Mouse (Mus musculus) testis, adult 10 weeks (tissue): ENCODE results near the gene P2ry4. TPM values are rescaled to one million over a fixed set of nuclear protein-coding genes. Genes with fewer than 3 reads are reported as not detected.

Experiments
- polyA plus RNA-seq: library from polyadenylated mRNA; stranded (reverse); fragments of 350-450 nt; fragmentation: Illumina TruSeq; extraction: RNeasy Lipid Tissue Mini Kit (QIAGEN cat#74804); gene quantifications from one replicate; pipeline ENCODE4 v1.2.3, GENCODE M21; 2014; ENCODE audit warnings: low read depth, low replicate concordance

The P2ry4 gene
- not detected for polyA plus RNA-seq

GRCm38 (mm10) chrX:100594791-100595190, at the start of gene P2ry4:
TSS of gene P2ry4 (minus strand) at chrX:100594869.

GRCm38 (mm10) chrX:100625802-100626793, 31.4 kb upstream of the P2ry4 start, which contains the start of gene Pdzd11:
TSS of gene Pdzd11 (minus strand) at chrX:100626568.

GRCm38 (mm10) chrX:100625546-100625801, 30.8 kb upstream of the P2ry4 start, which contains the start of gene Kif4:
TSS of gene Kif4 (plus strand) at chrX:100625737.

GRCm38 (mm10) chrX:100605314-100605713, 10.6 kb upstream of the P2ry4 start, which contains the start of gene Arr3:
TSS of gene Arr3 (plus strand) at chrX:100605497.

GRCm38 (mm10) chrX:100571951-100572350, 22.7 kb downstream of the P2ry4 start, which contains the start of gene Awat1:
TSS of gene Awat1 (plus strand) at chrX:100572251.

Other genes starting within 250 kb of the P2ry4 start
- not detected for gene Otud6a, start 165.9 kb downstream of the P2ry4 start, polyA plus RNA-seq
- 1.2 TPM for gene Awat2, start 152.2 kb downstream of the P2ry4 start, polyA plus RNA-seq
- 9.2 TPM for gene Igbp1, start 100.6 kb downstream of the P2ry4 start, polyA plus RNA-seq
- gene Dgat2l6, start 70.0 kb downstream of the P2ry4 start, polyA plus RNA-seq = not detected
- gene Awat1, start 22.6 kb downstream of the P2ry4 start, polyA plus RNA-seq = not detected
- not detected for gene Arr3, start 10.6 kb upstream of the P2ry4 start, polyA plus RNA-seq
- 5.5 TPM for gene Kif4, start 30.9 kb upstream of the P2ry4 start, polyA plus RNA-seq
- gene Pdzd11, start 31.7 kb upstream of the P2ry4 start, polyA plus RNA-seq = 15.8 TPM
- gene Gdpd2, start 135.0 kb upstream of the P2ry4 start, polyA plus RNA-seq = 0.20 TPM
- 9.0 TPM for gene Dlg3, start 172.9 kb upstream of the P2ry4 start, polyA plus RNA-seq